Mouse (Mus musculus) hindbrain, postnatal 0 days (tissue): ENCODE results near the gene Mtcl1. TPM values are rescaled to one million over a fixed set of nuclear protein-coding genes. Genes with fewer than 3 reads are reported as not detected.

Source experiments
- ATAC-seq: fragments of 200-750 bp; cut with Nextera tagmentation; 2 replicates; pipeline ENCODE4 v1.8.0; 2017; ENCODE audit warnings: mild to moderate bottlenecking, moderate TSS enrichment, moderate library complexity
- DNase-seq: peaks from one replicate; pipeline ENCODE4 v3.0.0-alpha.2; 2015; ENCODE audit warnings: low spot score
- H3K27ac ChIP-seq: fragments of 300-500 bp; sonication (generic); 2 replicates; pipeline ENCODE4 v1.5.1; 2014; ENCODE audit warnings: mild to moderate bottlenecking
- H3K27me3 ChIP-seq: fragments of 300-500 bp; sonication (generic); 2 replicates; pipeline ENCODE4 v1.6.1; 2014; ENCODE audit warnings: low read length, mixed read lengths; ENCODE audit not compliant: insufficient read depth
- H3K36me3 ChIP-seq: fragments of 300-500 bp; sonication (generic); 2 replicates; pipeline ENCODE4 v1.6.1; 2014; ENCODE audit warnings: low read length, mixed read lengths; ENCODE audit not compliant: insufficient read depth
- H3K4me1 ChIP-seq: fragments of 300-500 bp; sonication (generic); 2 replicates; pipeline ENCODE4 v1.6.1; 2014; ENCODE audit warnings: antibody characterized with exemption, low read length, mixed read lengths; ENCODE audit not compliant: insufficient read depth
- H3K4me2 ChIP-seq: fragments of 300-500 bp; sonication (generic); 2 replicates; pipeline ENCODE4 v1.6.1; 2014; ENCODE audit warnings: low read depth, mild to moderate bottlenecking, low read length, moderate library complexity, mixed read lengths
- H3K4me3 ChIP-seq: fragments of 300-500 bp; sonication (generic); 2 replicates; pipeline ENCODE4 v1.5.1; 2014; ENCODE audit warnings: low read length
- H3K9ac ChIP-seq: fragments of 300-500 bp; sonication (generic); replicated peaks from 2 replicates; pipeline ENCODE4 v1.6.1; 2014; ENCODE audit warnings: mild to moderate bottlenecking, low read length, moderate library complexity, mixed read lengths
- H3K9me3 ChIP-seq: fragments of 300-500 bp; sonication (generic); 2 replicates; pipeline ENCODE4 v1.6.1; 2016; ENCODE audit warnings: low read length, mixed read lengths
- CTCF ChIP-seq: IDR thresholded peaks from 2 replicates; pipeline ENCODE4 v1.5.1; 2016; ENCODE audit warnings: antibody characterized with exemption, control low read depth, low read depth
- WGBS: fragments of 180-500 bp; shearing (Covaris S2); extraction: QIAGEN DNeasy Blood & Tissue Kit; methylation state at CpG from one replicate; pipeline ENCODE4 v1.1.7; 2014; 5-methylcytosine and 5-hydroxymethylcytosine counted together
- polyA plus RNA-seq: library from polyadenylated mRNA; unstranded; fragments of >200 nt; fragmentation: Nextera tagmentation; extraction: Ambion mirVana; gene quantifications from 2 replicates; pipeline ENCODE4 v1.2.1, GENCODE M21; 2015
- total RNA-seq: library from RNA; depleted of rRNA; stranded (reverse); fragments of >200 nt; gene quantifications from 2 replicates; pipeline ENCODE4 v1.2.3, GENCODE M21; 2014

Gene Mtcl1
- total and polyA plus RNA-seq, 2 experiments from 2014 or later = 13.8 to 27.0 TPM

DNA sequence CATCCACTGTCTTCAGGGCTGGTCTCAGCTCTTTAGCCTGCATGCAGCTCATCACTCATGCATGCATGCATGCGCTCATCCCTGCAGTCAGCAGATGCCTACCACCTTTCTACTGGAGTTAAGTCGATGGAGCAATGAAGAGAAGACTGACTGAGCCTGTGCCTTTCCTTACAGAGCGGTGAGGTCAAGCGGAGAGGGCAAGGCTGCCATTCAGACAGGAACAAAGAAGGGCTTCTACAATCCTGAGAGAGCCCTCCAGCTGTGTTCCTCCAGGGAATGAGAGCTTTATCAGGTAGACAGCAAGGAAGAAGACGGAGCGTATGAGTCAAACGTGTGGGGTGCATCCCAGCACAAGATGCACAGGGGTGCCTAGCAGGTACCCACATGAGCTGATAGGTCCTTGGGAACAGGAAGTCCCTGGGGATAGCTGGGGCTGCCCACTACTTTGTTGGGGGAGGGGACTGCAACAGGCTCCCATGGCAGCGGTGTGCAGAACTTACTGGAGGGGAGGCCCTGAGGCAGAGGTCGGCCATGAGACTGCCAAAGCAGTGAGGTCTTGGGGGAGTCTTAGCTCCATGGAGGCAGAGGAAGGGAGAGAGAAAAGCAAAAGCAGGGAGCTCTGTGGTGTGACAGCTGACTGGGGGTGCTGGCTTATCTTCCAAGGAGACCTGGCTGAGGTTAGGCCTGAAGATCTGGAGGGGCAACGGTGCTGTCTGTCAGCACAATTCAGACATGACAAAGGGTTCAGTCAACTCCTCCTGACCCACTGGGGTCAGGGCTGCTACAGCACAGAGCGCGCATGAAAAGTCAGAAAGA lies 37.2 kb downstream of the Mtcl1 start:
- Histone ChIP-seq H3K4me1 (peaks cover 12% of the 10 kb centered on the region), H3K27ac (no peak overlapping the region), H3K4me2 (no peak overlapping the region), H3K36me3 (no peaks in the 10 kb centered on the region), H3K4me3 (no peak overlapping the region), H3K9me3 (no peaks in the 10 kb centered on the region), H3K27me3 (no peaks in the 10 kb centered on the region), H3K9ac (no peak overlapping the region)
- no peak for TF ChIP-seq CTCF
- WGBS = 33% methylated on average over 12 of the region's 12 CpGs
- ATAC-seq (peak; percentile 52), DNase-seq (peak; percentile 52)

DNA sequence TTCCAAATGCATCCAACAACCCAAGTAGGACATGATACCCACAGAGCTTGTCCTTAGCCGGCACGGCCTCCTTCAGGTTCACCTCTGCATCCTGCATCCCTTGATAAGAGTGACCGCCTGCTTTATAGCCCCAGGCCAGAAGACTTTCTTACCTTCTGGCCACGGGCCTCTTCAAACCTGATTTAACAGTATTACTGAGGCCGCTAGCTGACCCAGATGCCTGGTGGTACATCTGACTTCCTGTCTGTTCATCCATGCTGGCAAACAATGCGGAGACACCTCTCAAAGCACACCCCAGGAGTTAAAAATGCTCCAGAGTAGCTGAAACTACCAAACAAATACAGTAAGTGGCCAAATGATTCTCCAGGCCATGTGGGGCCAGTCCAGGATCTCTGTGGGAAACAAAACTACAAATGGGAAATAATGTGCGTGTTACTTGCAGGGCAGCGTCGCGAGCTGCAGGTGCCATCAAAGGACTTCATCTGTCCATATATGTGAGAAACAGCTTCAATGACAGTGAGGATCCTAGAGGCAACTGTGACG lies 38.6 kb downstream of the Mtcl1 start:
- Histone ChIP-seq H3K4me3 (no peak overlapping the region), H3K4me1 (no peaks in the 10 kb centered on the region), H3K27ac (no peak overlapping the region), H3K36me3 (no peaks in the 10 kb centered on the region), H3K27me3 (no peaks in the 10 kb centered on the region), H3K9ac (no peak overlapping the region), H3K4me2 (no peak overlapping the region), H3K9me3 (no peaks in the 10 kb centered on the region)
- ATAC-seq (no peak), DNase-seq (no peak)
- WGBS = 83% methylated on average over 11 of the region's 11 CpGs
- TF ChIP-seq CTCF = no peak

DNA sequence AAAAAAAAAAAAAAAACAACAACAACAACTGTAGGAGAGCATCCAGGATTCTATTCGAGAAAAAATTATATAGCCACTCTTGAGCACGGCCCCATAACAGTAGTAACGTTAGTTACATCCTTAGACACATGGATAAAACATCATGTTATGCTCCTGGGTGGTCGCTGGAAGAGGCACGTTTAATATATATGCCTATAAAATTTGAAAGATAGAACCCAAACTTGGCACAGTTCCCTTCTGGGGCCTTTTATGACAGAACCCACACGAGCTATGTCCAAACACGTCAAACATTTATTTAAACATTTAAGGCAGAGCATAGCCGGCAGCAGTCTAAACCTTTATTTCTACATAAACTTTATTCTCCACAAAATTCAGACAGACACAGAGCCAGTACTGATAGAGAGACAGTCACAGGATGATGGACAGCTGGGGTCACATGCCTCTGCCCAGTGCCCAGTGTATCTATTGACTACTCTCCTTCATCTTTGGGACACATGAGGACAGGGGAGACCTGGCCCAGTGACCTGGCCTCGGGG lies 40.4 kb downstream of the Mtcl1 start:
- no peaks in the 10 kb centered on the region for H3K27me3 ChIP-seq
- no peak overlapping the region for H3K27ac ChIP-seq
- TF ChIP-seq CTCF = no peak
- ATAC-seq (no peak), DNase-seq (no peak)
- WGBS = 77% methylated on average over 9 of the region's 9 CpGs
- peaks cover 9% of the 10 kb centered on the region; the same call in 1 of the 2 replicates for H3K4me1 ChIP-seq
- no peaks in the 10 kb centered on the region for H3K36me3 ChIP-seq
- no peak overlapping the region for H3K9ac ChIP-seq
- no peak overlapping the region for H3K4me2 ChIP-seq
- H3K4me3 ChIP-seq = no peak overlapping the region
- no peaks in the 10 kb centered on the region for H3K9me3 ChIP-seq

DNA sequence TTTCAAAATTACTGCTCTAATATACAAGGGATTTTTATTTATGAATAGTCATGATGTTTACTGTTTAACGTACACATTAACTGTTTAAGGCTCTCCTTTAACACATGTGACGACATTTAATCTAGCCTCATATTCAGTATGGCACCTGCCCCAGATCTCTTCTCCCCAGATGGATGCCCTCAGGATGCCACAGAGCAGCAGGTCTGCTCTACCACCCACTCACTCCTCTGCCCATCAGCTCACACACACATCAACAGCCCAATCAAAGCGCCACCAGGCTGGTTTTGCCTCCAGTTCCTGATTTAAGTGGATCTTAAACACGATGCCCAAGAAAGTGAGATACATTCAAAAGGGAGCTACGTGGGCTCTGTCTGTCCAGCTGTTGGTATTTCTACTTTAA lies 41.1 kb downstream of the Mtcl1 start:
- DNase-seq (no peak), ATAC-seq (no peak)
- Histone ChIP-seq H3K27ac (no peak overlapping the region), H3K4me1 (peaks cover 9% of the 10 kb centered on the region; the same call in 1 of the 2 replicates), H3K36me3 (no peaks in the 10 kb centered on the region), H3K4me2 (no peak overlapping the region), H3K4me3 (no peak overlapping the region), H3K27me3 (no peaks in the 10 kb centered on the region), H3K9me3 (no peaks in the 10 kb centered on the region), H3K9ac (no peak overlapping the region)
- WGBS = 88% methylated on average over 5 of the region's 5 CpGs
- no peak for TF ChIP-seq CTCF

DNA sequence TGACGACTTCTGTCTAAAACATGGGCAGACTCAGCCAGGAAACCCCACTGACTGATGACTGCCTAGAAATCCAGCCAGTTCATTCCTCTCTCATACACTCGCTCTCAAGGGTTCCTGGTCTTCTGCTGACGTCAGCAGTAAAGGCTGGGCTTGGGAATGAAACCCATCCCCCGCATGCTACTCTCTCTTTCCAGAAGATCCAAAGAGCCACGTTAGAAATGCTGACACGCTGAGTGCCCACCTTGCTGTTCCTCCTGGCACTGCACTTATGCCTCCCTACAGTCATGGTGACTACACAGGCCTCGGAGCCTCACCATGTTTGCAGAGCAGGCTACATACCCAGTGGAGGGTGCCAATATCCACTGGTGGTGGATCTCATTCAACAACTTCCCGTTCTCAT lies 41.7 kb downstream of the Mtcl1 start:
- Histone ChIP-seq H3K4me3 (no peak overlapping the region), H3K4me2 (no peak overlapping the region), H3K27me3 (no peaks in the 10 kb centered on the region), H3K36me3 (no peaks in the 10 kb centered on the region), H3K9ac (no peak overlapping the region), H3K9me3 (no peaks in the 10 kb centered on the region), H3K4me1 (peaks cover 13% of the 10 kb centered on the region; the same call in 1 of the 2 replicates), H3K27ac (no peak overlapping the region)
- TF ChIP-seq CTCF = no peak
- DNase-seq = no peak
- 53% methylated on average over 8 of the region's 8 CpGs for WGBS
- 0 out of 2 replicates have a peak, but pooled peaks have one; percentile 14 for ATAC-seq

DNA sequence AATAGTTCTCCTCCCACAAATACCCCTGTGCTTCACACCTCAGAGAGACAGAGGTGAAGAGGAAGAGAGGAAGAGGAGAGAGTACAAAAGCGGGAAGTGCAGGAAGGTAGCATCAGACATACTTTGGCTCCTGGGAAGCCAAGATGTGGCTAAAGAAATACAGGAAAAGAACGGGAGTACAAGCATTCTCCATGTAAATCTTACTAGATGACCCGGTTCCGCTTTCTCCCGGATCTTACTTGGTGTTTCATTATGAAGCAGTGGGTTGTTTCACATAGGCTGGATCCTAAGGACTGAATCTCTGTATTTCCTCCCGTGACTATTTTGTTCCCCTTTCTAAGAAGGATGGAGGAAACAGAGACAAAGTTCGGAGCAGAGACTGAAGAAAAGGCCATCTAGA lies 43.9 kb downstream of the Mtcl1 start:
- no peak overlapping the region for H3K27ac ChIP-seq
- peak overlapping the region; percentile 11; the same call in 1 of the 2 replicates for H3K4me2 ChIP-seq
- peaks cover 21% of the 10 kb centered on the region for H3K4me1 ChIP-seq
- 36% methylated on average over 7 of the region's 7 CpGs for WGBS
- no peak overlapping the region for H3K4me3 ChIP-seq
- ATAC-seq (no peak), DNase-seq (no peak)
- no peak for TF ChIP-seq CTCF
- H3K36me3 ChIP-seq = no peaks in the 10 kb centered on the region
- no peaks in the 10 kb centered on the region for H3K27me3 ChIP-seq
- H3K9me3 ChIP-seq = no peaks in the 10 kb centered on the region
- H3K9ac ChIP-seq = no peak overlapping the region
